Mouse (Mus musculus) neural tube, embryonic 11.5 days (tissue): Measurements from ENCODE around the gene Gm20870. TPM values are rescaled to one million over a fixed set of nuclear protein-coding genes. Genes with fewer than 3 reads are reported as not detected.
"Not testable (repeated sequence)": the region's sequence is repeated elsewhere in the genome, so short reads cannot be mapped to it uniquely, and the experiment has no call there.

Experiments used
- ATAC-seq: fragments of 200-750 bp; cut with Nextera tagmentation; 2 replicates; pipeline ENCODE4 v1.8.0; 2017; ENCODE audit warnings: moderate number of reproducible peaks, mild to moderate bottlenecking, moderate TSS enrichment, moderate library complexity; ENCODE audit not compliant: insufficient read depth, low FRiP score, low TSS enrichment
- DNase-seq: peaks from one replicate; pipeline ENCODE4 v3.0.0-alpha.2; 2015; ENCODE audit warnings: low spot score
- H3K27ac ChIP-seq: fragments of 300-500 bp; sonication (generic); 2 replicates; pipeline ENCODE4 v1.5.1; 2014; ENCODE audit warnings: low read depth, mild to moderate bottlenecking, low read length
- H3K27me3 ChIP-seq: fragments of 300-500 bp; sonication (generic); 2 replicates; pipeline ENCODE4 v1.6.1; 2014; ENCODE audit warnings: mild to moderate bottlenecking, low read length, mixed read lengths; ENCODE audit not compliant: control insufficient read depth, insufficient read depth
- H3K36me3 ChIP-seq: fragments of 300-500 bp; sonication (generic); 2 replicates; pipeline ENCODE4 v1.6.1; 2014; ENCODE audit warnings: mild to moderate bottlenecking, low read length, moderate library complexity, mixed read lengths; ENCODE audit not compliant: control insufficient read depth, insufficient read depth
- H3K4me1 ChIP-seq: fragments of 300-500 bp; sonication (generic); 2 replicates; pipeline ENCODE4 v1.6.1; 2014; ENCODE audit warnings: low read length, mixed read lengths; ENCODE audit not compliant: control insufficient read depth, insufficient read depth
- H3K4me2 ChIP-seq: fragments of 300-500 bp; sonication (generic); 2 replicates; pipeline ENCODE4 v1.6.1; 2014; ENCODE audit warnings: low read depth, mild to moderate bottlenecking, moderate library complexity
- H3K4me3 ChIP-seq: fragments of 300-500 bp; sonication (generic); 2 replicates; pipeline ENCODE4 v1.5.1; 2014; ENCODE audit warnings: low read depth, low read length
- H3K9ac ChIP-seq: fragments of 300-500 bp; sonication (generic); 2 replicates; pipeline ENCODE4 v1.6.1; 2014; ENCODE audit warnings: mild to moderate bottlenecking, low read length
- H3K9me3 ChIP-seq: fragments of 300-500 bp; sonication (generic); 2 replicates; pipeline ENCODE4 v1.6.1; 2016; ENCODE audit warnings: low read length; ENCODE audit not compliant: control insufficient read depth
- WGBS: fragments of 180-500 bp; shearing (Covaris S2); extraction: QIAGEN DNeasy Blood & Tissue Kit; methylation state at CpG from one replicate; pipeline ENCODE4 v1.1.7; 2014; 5-methylcytosine and 5-hydroxymethylcytosine counted together
- polyA plus RNA-seq: library from polyadenylated mRNA; unstranded; fragments of >200 nt; fragmentation: Nextera tagmentation; extraction: Ambion mirVana; gene quantifications from 2 replicates; pipeline ENCODE4 v1.2.1, GENCODE M21; 2014

Gene Gm20870
- polyA plus RNA-seq = not detected in 2 replicates

DNA sequence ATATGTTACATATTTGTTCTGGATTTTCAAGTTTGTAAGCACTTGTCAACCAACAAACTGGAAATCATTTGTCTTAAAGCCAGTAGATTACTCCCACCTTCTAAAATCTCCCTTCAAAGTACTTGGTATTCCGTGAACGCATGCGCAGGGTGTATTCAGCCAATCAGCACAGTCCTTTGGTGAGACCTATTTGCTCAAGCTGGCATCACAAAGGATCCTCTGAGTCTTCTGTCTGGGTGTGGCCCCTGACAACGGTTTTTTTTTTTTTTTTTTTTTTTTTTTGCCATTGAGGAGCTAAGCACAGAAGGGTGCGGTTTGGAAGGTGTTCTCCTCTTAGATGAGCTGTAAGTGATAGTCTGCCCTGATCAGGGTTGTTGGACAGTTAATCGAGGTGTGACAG, at the start of gene Gm20870:
Gm20870 (plus strand) TSS at position 301 of the 400 bp plus-strand sequence.
- no CpG with 5 or more reads among the region's 6 CpGs for WGBS
- ATAC-seq = not testable (repeated sequence)

More for the DNA sequence above, at the start of gene Gm20870:
- not testable (repeated sequence) for H3K27me3 ChIP-seq, H3K9ac ChIP-seq, H3K4me1 ChIP-seq, H3K4me2 ChIP-seq, H3K36me3 ChIP-seq, H3K27ac ChIP-seq, H3K4me3 ChIP-seq, DNase-seq, H3K9me3 ChIP-seq

Other genes starting within 250 kb of the Gm20870 start
- not detected in 2 replicates for gene Gm20869, start 222.6 kb upstream of the Gm20870 start, polyA plus RNA-seq